Mouse (Mus musculus) lung, postnatal 0 days (tissue): ENCODE results near the gene Dusp14. TPM values are rescaled to one million over a fixed set of nuclear protein-coding genes. Genes with fewer than 3 reads are reported as not detected.

Experiments used
- ATAC-seq: fragments of 200-750 bp; cut with Nextera tagmentation; 2 replicates; pipeline ENCODE4 v1.8.0; 2017; ENCODE audit warnings: moderate library complexity
- DNase-seq: peaks from one replicate; pipeline ENCODE4 v3.0.0-alpha.2; 2016; ENCODE audit warnings: low spot score
- H3K27ac ChIP-seq: fragments of 300-500 bp; sonication (generic); 2 replicates; pipeline ENCODE4 v1.5.1; 2014; ENCODE audit warnings: antibody characterized with exemption, mild to moderate bottlenecking, low read length, mixed read lengths
- H3K27me3 ChIP-seq: fragments of 300-500 bp; sonication (generic); replicated peaks from 2 replicates; pipeline ENCODE4 v1.6.1; 2014; ENCODE audit warnings: low read length, mixed read lengths; ENCODE audit not compliant: insufficient read depth
- H3K36me3 ChIP-seq: fragments of 300-500 bp; sonication (generic); 2 replicates; pipeline ENCODE4 v1.6.1; 2014; ENCODE audit warnings: low read length, mixed read lengths; ENCODE audit not compliant: insufficient read depth
- H3K4me1 ChIP-seq: fragments of 300-500 bp; sonication (generic); 2 replicates; pipeline ENCODE4 v1.6.1; 2014; ENCODE audit warnings: antibody characterized with exemption, low read depth, low read length, mixed read lengths; ENCODE audit not compliant: insufficient read depth
- H3K4me2 ChIP-seq: fragments of 300-500 bp; sonication (generic); replicated peaks from 2 replicates; pipeline ENCODE4 v1.6.1; 2014; ENCODE audit warnings: low read depth, mild to moderate bottlenecking, low read length, moderate library complexity, mixed read lengths
- H3K4me3 ChIP-seq: fragments of 300-500 bp; sonication (generic); 2 replicates; pipeline ENCODE4 v1.5.1; 2014; ENCODE audit warnings: low read depth, low read length
- H3K9ac ChIP-seq: fragments of 300-500 bp; sonication (generic); replicated peaks from 2 replicates; pipeline ENCODE4 v1.6.1; 2014; ENCODE audit warnings: low read depth, mild to moderate bottlenecking
- H3K9me3 ChIP-seq: fragments of 300-500 bp; sonication (generic); 2 replicates; pipeline ENCODE4 v1.6.1; 2016; ENCODE audit warnings: low read length, mixed read lengths
- CTCF ChIP-seq: IDR thresholded peaks from 2 replicates; pipeline ENCODE4 v1.5.1; 2016; ENCODE audit warnings: antibody characterized with exemption, mild to moderate bottlenecking
- EP300 ChIP-seq: IDR thresholded peaks from 2 replicates; pipeline ENCODE4 v1.6.1; 2016; ENCODE audit warnings: antibody characterized with exemption, mild to moderate bottlenecking, control low read depth
- WGBS: fragments of 180-500 bp; shearing (Covaris S2); extraction: QIAGEN DNeasy Blood & Tissue Kit; methylation state at CpG from one replicate; pipeline ENCODE4 v1.1.7; 2014; 5-methylcytosine and 5-hydroxymethylcytosine counted together
- polyA plus RNA-seq: library from polyadenylated mRNA; unstranded; fragments of >200 nt; fragmentation: Nextera tagmentation; extraction: Ambion mirVana; gene quantifications from 2 replicates; pipeline ENCODE4 v1.2.1, GENCODE M21; 2015

Dusp14 gene
- 66.7 and 69.2 TPM in 2 replicates for polyA plus RNA-seq

- TF ChIP-seq CTCF (no peak), EP300 (no peak)
- Histone ChIP-seq H3K9ac (peak within 1 kb of the TSS; percentile 44), H3K9me3 (no peaks in the 10 kb centered on the region), H3K4me2 (peak within 1 kb of the TSS; percentile 89), H3K4me3 (peak within 1 kb of the TSS; percentile 64), H3K4me1 (no peaks in the 10 kb centered on the region; the same call in 1 of the 2 replicates), H3K27me3 (no peaks in the 10 kb centered on the region), H3K36me3 (no peaks in the 10 kb centered on the region), H3K27ac (peak within 1 kb of the TSS; percentile 88)
- WGBS, result 8% methylated on average over 11 of the region's 11 CpGs
- ATAC-seq (no peak; the same call in 1 of the 2 replicates), DNase-seq (peak; percentile 59)
These were observed at the start of gene Dusp14 for GRCm38 (mm10) chr11:84069034-84069370. TSS of gene Dusp14 (minus strand) at chr11:84069261.

- Histone ChIP-seq H3K9ac (no peak overlapping the region), H3K4me1 (no peaks in the 10 kb centered on the region), H3K36me3 (peaks cover 2% of the 10 kb centered on the region; the same call in 1 of the 2 replicates), H3K4me3 (no peak overlapping the region), H3K27ac (no peak overlapping the region), H3K4me2 (no peak overlapping the region), H3K27me3 (no peaks in the 10 kb centered on the region), H3K9me3 (no peaks in the 10 kb centered on the region)
- ATAC-seq, result no peak
- TF ChIP-seq CTCF (no peak), EP300 (no peak)
- no peak for DNase-seq
- 83% methylated on average over 4 of the region's 4 CpGs for WGBS
These were observed 48.4 kb upstream of the Dusp14 start for GRCm38 (mm10) chr11:84117431-84117830.

- peaks cover 2% of the 10 kb centered on the region; the same call in 1 of the 2 replicates for H3K36me3 ChIP-seq
- 60% methylated on average over 2 of the region's 2 CpGs for WGBS
These were observed 47.2 kb upstream of the Dusp14 start for GRCm38 (mm10) chr11:84116221-84116620.

GRCm38 (mm10) chr11:84115646-84116045 lies 46.6 kb upstream of the Dusp14 start:
- H3K9ac ChIP-seq, result no peak overlapping the region
- ATAC-seq (no peak), DNase-seq (no peak)
- H3K4me3 ChIP-seq, result no peak overlapping the region
- TF ChIP-seq CTCF (no peak), EP300 (no peak)
- WGBS, result 58% methylated on average over 9 of the region's 9 CpGs
- no peaks in the 10 kb centered on the region for H3K4me1 ChIP-seq
- no peaks in the 10 kb centered on the region for H3K9me3 ChIP-seq
- no peaks in the 10 kb centered on the region for H3K27me3 ChIP-seq
- no peak overlapping the region for H3K4me2 ChIP-seq
- H3K36me3 ChIP-seq, result no peaks in the 10 kb centered on the region; the same call in 1 of the 2 replicates
- no peak overlapping the region for H3K27ac ChIP-seq

More at GRCm38 (mm10) chr11:84116221-84116620, 47.2 kb upstream of the Dusp14 start:
- DNase-seq (no peak), ATAC-seq (no peak)
- Histone ChIP-seq H3K27me3 (no peaks in the 10 kb centered on the region), H3K9me3 (no peaks in the 10 kb centered on the region), H3K4me2 (no peak overlapping the region), H3K27ac (no peak overlapping the region), H3K4me1 (no peaks in the 10 kb centered on the region), H3K9ac (no peak overlapping the region), H3K4me3 (no peak overlapping the region)
- TF ChIP-seq CTCF (peak; percentile 52), EP300 (no peak)

GRCm38 (mm10) chr11:84113623-84114022 lies 44.6 kb upstream of the Dusp14 start:
- DNase-seq, result no peak
- no peak overlapping the region for H3K9ac ChIP-seq
- TF ChIP-seq EP300 (no peak), CTCF (no peak)
- no peak overlapping the region for H3K4me2 ChIP-seq
- 92% methylated on average over 5 of the region's 5 CpGs for whole genome bisulfite sequencing
- H3K27me3 ChIP-seq, result no peaks in the 10 kb centered on the region
- H3K27ac ChIP-seq, result no peak overlapping the region
- no peak for ATAC-seq
- H3K4me3 ChIP-seq, result no peak overlapping the region
- H3K4me1 ChIP-seq, result no peaks in the 10 kb centered on the region
- H3K9me3 ChIP-seq, result no peaks in the 10 kb centered on the region
- H3K36me3 ChIP-seq, result peaks cover 11% of the 10 kb centered on the region; the same call in 1 of the 2 replicates

- WGBS, result 59% methylated on average over 2 of the region's 2 CpGs
- H3K36me3 ChIP-seq, result peaks cover 12% of the 10 kb centered on the region; the same call in 1 of the 2 replicates
- no peak for TF ChIP-seq CTCF
- ATAC-seq (no peak), DNase-seq (no peak)
- H3K4me3 ChIP-seq, result no peak overlapping the region
- H3K9me3 ChIP-seq, result no peaks in the 10 kb centered on the region
- H3K9ac ChIP-seq, result no peak overlapping the region
- no peaks in the 10 kb centered on the region for H3K27me3 ChIP-seq
- H3K4me1 ChIP-seq, result no peaks in the 10 kb centered on the region
- H3K27ac ChIP-seq, result no peak overlapping the region
- no peak overlapping the region for H3K4me2 ChIP-seq
These were observed 38.1 kb upstream of the Dusp14 start for GRCm38 (mm10) chr11:84107137-84107536.

GRCm38 (mm10) chr11:84104036-84104435 lies 35.0 kb upstream of the Dusp14 start:
- H3K4me2 ChIP-seq, result no peak overlapping the region
- H3K27me3 ChIP-seq, result no peaks in the 10 kb centered on the region
- H3K4me1 ChIP-seq, result 0 out of 2 replicates have a peak, but pooled peaks cover 5% of the 10 kb centered on the region
- TF ChIP-seq CTCF (no peak), EP300 (no peak)
- 93% methylated on average over 6 of the region's 6 CpGs for WGBS
- no peak for DNase-seq
- H3K9me3 ChIP-seq, result no peaks in the 10 kb centered on the region
- ATAC-seq, result no peak
- no peak overlapping the region for H3K4me3 ChIP-seq
- H3K9ac ChIP-seq, result no peak overlapping the region
- H3K36me3 ChIP-seq, result peaks cover 5% of the 10 kb centered on the region; the same call in 1 of the 2 replicates
- no peak overlapping the region for H3K27ac ChIP-seq
